Mouse (Mus musculus) bone marrow macrophage, adult 2 months (primary cell): ENCODE measurements at regions not wholly inside any gene's neighbourhood (a gene's known extent, or its start where the extent isn't known, plus 50 kb on each side); places are given as distances from the start of the nearest gene placed in this dataset.

ENCODE experiments used
- CTCF ChIP-seq: IDR thresholded peaks from 2 replicates; pipeline ENCODE4 v1.5.1; 2012; ENCODE audit warnings: low read depth, mild to moderate bottlenecking, low read length, moderate library complexity
- POLR2A ChIP-seq: IDR thresholded peaks from 2 replicates; pipeline ENCODE4 v1.6.1; 2012; ENCODE audit warnings: mild to moderate bottlenecking, low read depth, low read length, borderline replicate concordance

GRCm38 (mm10) chr13:60479862-60480730 lies 121.7 kb upstream of the Dapk1 start:
- TF ChIP-seq CTCF (no peak), POLR2A (no peak)
